Mouse (Mus musculus) cerebellum, postnatal 25 days (tissue): Measurements from ENCODE around the gene Spindoc.
"Not testable (repeated sequence)": the region's sequence is repeated elsewhere in the genome, so short reads cannot be mapped to it uniquely, and the experiment has no call there.

Experiments used
- DNase-seq, 2 experiments: peaks; one replicate each; pipeline ENCODE4 v3.0.0; 2021; ENCODE audit warnings: mixed read lengths in 2 of 2

Spindoc gene

GRCm38 (mm10) chr19:7398898-7399297, 16.1 kb upstream of the Spindoc start:
- DNase-seq, result not testable (repeated sequence)

- peak; percentile 13 to 28 for DNase-seq
Observed at GRCm38 (mm10) chr19:7396867-7397826, 14.4 kb upstream of the Spindoc start.

- DNase-seq, result no peak
Observed at GRCm38 (mm10) chr19:7388488-7388887, 5.7 kb upstream of the Spindoc start.

- no peak for DNase-seq
Observed at GRCm38 (mm10) chr19:7386042-7386441, 3.2 kb upstream of the Spindoc start.

- peak; percentile 61 to 73 for DNase-seq
Observed at GRCm38 (mm10) chr19:7382248-7382902, 419 bp downstream of the Spindoc start.

- DNase-seq, result no peak
Observed at GRCm38 (mm10) chr19:7381906-7382247, 917 bp downstream of the Spindoc start.

- no peak for DNase-seq
Observed at GRCm38 (mm10) chr19:7377639-7378038, 5.2 kb downstream of the Spindoc start.

GRCm38 (mm10) chr19:7374491-7374890, 8.3 kb downstream of the Spindoc start:
- DNase-seq, result no peak

GRCm38 (mm10) chr19:7369469-7369868, 13.3 kb downstream of the Spindoc start:
- DNase-seq, result not testable (repeated sequence)

GRCm38 (mm10) chr19:7353636-7354035, 29.2 kb downstream of the Spindoc start:
- no peak for DNase-seq

GRCm38 (mm10) chr19:7352809-7353495, 29.8 kb downstream of the Spindoc start:
- peak; percentile 38 to 64 for DNase-seq

- DNase-seq, result no peak
Observed at GRCm38 (mm10) chr19:7349993-7350392, 32.8 kb downstream of the Spindoc start.

GRCm38 (mm10) chr19:7345235-7345755, 37.5 kb downstream of the Spindoc start:
- DNase-seq, result peak; percentile 43 to 58

GRCm38 (mm10) chr19:7342646-7343045, 40.1 kb downstream of the Spindoc start:
- DNase-seq, result no peak

- peak; percentile 99 to 100 for DNase-seq
Observed at GRCm38 (mm10) chr19:7341512-7342397, 41.0 kb downstream of the Spindoc start, which contains the start of gene Mark2. TSS of gene Mark2 (minus strand) at chr19:7341860.

GRCm38 (mm10) chr19:7340780-7341475, 41.9 kb downstream of the Spindoc start:
- DNase-seq, result no peak

- peak; percentile 38 to 45 for DNase-seq
Observed at GRCm38 (mm10) chr19:7340371-7340779, 42.4 kb downstream of the Spindoc start.

GRCm38 (mm10) chr19:7339867-7340266, 42.9 kb downstream of the Spindoc start:
- no peak for DNase-seq

- no peak for DNase-seq
Observed at GRCm38 (mm10) chr19:7339026-7339425, 43.8 kb downstream of the Spindoc start.

GRCm38 (mm10) chr19:7337781-7338342, 44.9 kb downstream of the Spindoc start:
- no peak for DNase-seq

GRCm38 (mm10) chr19:7335656-7336055, 47.1 kb downstream of the Spindoc start:
- DNase-seq, result no peak
